Mouse (Mus musculus): ENCODE results near the gene Washc1. TPM values are rescaled to one million over a fixed set of nuclear protein-coding genes. Genes with fewer than 3 reads are reported as not detected.
A peak's percentile ranks its signal among the peaks of the same experiment; 100 is the strongest.

Washc1 gene
- polyA plus RNA-seq, 1 experiment from 2014 or later, result 28.4 TPM

DNA sequence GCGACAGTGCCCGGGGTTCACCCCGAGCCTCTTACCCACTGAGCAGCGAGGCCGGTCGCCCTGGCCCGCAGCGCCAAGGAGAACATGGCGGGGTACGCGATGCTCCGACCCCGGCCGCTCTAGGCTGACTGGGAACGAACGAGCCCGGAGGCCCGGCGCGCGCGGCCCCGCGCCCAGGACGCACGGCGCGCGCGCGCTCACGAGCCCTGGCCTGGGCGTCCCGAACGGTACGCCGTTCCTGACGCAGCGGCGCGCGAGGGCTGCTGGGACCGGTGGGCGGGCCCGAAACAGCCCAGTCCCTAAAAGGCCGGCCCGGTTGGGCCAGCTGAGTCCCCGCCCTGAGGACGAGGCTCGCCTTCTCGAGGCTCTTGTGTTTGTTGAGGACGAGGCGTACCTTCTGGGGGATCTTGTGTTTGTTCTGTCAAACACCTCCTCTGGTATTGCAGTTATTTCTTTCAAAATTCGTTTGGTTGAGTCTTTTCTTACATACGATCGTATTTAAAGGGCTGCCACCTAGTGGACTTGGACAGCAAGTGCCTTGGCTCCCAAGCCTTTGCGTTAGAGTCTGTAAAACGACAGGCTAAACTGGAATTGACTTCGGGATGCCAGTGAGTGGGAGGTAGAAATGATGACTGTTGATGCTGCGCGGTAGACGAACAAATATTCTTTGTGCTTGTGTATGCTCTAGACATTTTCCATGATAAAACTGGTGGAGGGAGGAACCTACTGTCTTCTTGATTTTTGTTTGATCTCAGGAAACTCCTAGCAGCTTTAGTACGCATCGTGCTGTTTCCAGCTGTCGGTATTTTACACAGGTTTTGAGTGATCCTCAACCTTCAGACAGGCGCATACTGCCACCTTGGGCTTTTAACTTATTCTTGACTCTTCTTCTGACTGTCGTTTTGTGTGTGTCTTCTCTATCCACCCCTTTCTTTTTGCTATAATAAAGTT, 9.7 kb upstream of the Washc1 start, which contains the start of gene Ndufv2:
TSS of gene Ndufv2 (minus strand) at position 180 of the 951 bp plus-strand sequence.
- Histone ChIP-seq H3K9me3 (ENCODE audit: control insufficient read depth, low read length) (no peaks in the 10 kb centered on the region), H3K4me1 (ENCODE audit: control insufficient read depth in 2 of 2, insufficient read depth in 2 of 2, low read length in 2 of 2) (peaks cover 0 to 12% of the 10 kb centered on the region in 2 experiments; a peak in 3 of 4 replicates), H3K4me3 (ENCODE audit: control insufficient read depth in 1 of 2, insufficient read depth in 1 of 2, low read depth in 1 of 2, low read length in 2 of 2) (peak within 1 kb of the TSS; percentile 69 to 74), H3K4me2 (ENCODE audit: low read length) (peak within 1 kb of the TSS; percentile 80), H3K36me3 (ENCODE audit: control insufficient read depth, insufficient read depth, low read length) (0 out of 2 replicates have a peak, but pooled peaks cover 3% of the 10 kb centered on the region), H3K9ac (ENCODE audit: low read length) (peak within 1 kb of the TSS; percentile 92), H3K27ac (replicated peaks in 1 of 2; ENCODE audit: control insufficient read depth in 1 of 2, insufficient read depth in 1 of 2, low read depth in 2 of 2, low read length in 2 of 2) (peak within 1 kb of the TSS; percentile 91 to 92), H3K27me3 (ENCODE audit: control insufficient read depth, insufficient read depth, low read length) (no peaks in the 10 kb centered on the region)
- under 1% methylated on average over 66 of the region's 67 CpGs for WGBS
- ATAC-seq (ENCODE audit: insufficient number of reproducible peaks, insufficient read depth, low FRiP score, low read depth), result peak; percentile 100

DNA sequence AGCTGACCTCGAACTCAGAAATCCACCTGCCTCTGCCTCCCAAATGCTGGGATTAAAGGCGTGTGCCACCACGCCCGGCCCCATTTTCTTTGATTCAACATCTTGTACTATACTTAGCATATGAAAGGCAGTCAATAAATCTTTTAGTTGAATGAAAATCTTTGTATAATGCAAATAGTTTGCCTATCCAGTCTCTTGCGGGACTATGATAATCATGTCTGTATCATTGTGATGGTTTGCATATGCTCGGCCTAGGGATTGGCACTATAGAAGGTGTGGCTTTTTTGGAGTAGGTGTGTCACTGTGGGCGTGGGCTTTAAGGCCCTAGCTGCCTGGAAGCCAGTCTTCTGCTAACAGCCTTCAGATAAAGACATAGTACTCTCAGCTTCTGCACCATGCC, 7.3 kb upstream of the Washc1 start:
- ATAC-seq (ENCODE audit: insufficient number of reproducible peaks, insufficient read depth, low FRiP score, low read depth), result no peak
- Histone ChIP-seq H3K27ac (replicated peaks in 1 of 2; ENCODE audit: control insufficient read depth in 1 of 2, insufficient read depth in 1 of 2, low read depth in 2 of 2, low read length in 2 of 2) (no peak overlapping the region), H3K4me3 (ENCODE audit: control insufficient read depth in 1 of 2, insufficient read depth in 1 of 2, low read depth in 1 of 2, low read length in 2 of 2) (no peak overlapping the region), H3K9me3 (ENCODE audit: control insufficient read depth, low read length) (no peaks in the 10 kb centered on the region), H3K9ac (ENCODE audit: low read length) (no peak overlapping the region), H3K4me2 (ENCODE audit: low read length) (no peak overlapping the region), H3K4me1 (ENCODE audit: control insufficient read depth in 2 of 2, insufficient read depth in 2 of 2, low read length in 2 of 2) (peaks cover 0 to 12% of the 10 kb centered on the region in 2 experiments; a peak in 3 of 4 replicates), H3K36me3 (ENCODE audit: control insufficient read depth, insufficient read depth, low read length) (no peaks in the 10 kb centered on the region), H3K27me3 (ENCODE audit: control insufficient read depth, insufficient read depth, low read length) (no peaks in the 10 kb centered on the region)
- WGBS, result 82% methylated on average over 7 of the region's 7 CpGs

DNA sequence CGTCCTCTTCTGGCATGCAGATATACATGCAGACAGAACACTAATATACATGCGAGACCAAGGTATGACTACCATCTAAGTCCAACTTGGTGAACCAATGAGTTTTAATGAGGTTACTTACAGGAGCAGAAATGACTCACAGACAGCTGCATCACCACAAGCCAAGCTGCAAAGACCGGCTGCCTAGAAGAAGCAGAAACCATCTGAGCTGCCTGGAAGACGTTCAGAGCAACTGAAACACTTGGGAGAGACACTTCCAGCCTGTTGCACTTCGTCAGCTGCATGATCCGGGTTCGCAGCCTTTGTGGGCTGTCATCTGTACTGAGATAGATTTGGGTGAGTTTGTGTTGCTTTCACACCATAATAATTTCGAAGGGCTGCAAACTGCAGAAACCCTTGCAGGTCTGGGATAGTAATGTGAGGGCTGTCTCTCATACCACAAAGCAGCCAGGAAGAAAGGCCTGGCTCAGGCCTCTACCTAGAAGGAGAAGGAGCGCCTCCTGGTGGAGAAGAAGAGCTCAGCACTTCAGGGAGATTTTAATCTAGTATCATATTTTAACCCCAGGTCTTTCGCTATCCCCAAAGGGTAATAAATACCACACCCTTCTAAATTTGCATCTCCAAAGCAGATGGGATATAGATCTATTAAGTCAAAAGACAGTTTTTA, 4.6 kb upstream of the Washc1 start:
- H3K4me2 ChIP-seq (ENCODE audit: low read length), result no peak overlapping the region
- no peaks in the 10 kb centered on the region for H3K27me3 ChIP-seq (ENCODE audit: control insufficient read depth, insufficient read depth, low read length)
- no peaks in the 10 kb centered on the region for H3K9me3 ChIP-seq (ENCODE audit: control insufficient read depth, low read length)
- no peak overlapping the region for H3K4me3 ChIP-seq (ENCODE audit: control insufficient read depth in 1 of 2, insufficient read depth in 1 of 2, low read depth in 1 of 2, low read length in 2 of 2)
- H3K4me1 ChIP-seq (ENCODE audit: control insufficient read depth in 2 of 2, insufficient read depth in 2 of 2, low read length in 2 of 2), result peaks cover 3 to 5% of the 10 kb centered on the region in 2 experiments
- 51% methylated on average over 10 of the region's 10 CpGs for WGBS
- no peak for ATAC-seq (ENCODE audit: insufficient number of reproducible peaks, insufficient read depth, low FRiP score, low read depth)
- H3K36me3 ChIP-seq (ENCODE audit: control insufficient read depth, insufficient read depth, low read length), result no peaks in the 10 kb centered on the region
- no peak overlapping the region for H3K9ac ChIP-seq (ENCODE audit: low read length)
- H3K27ac ChIP-seq (replicated peaks in 1 of 2; ENCODE audit: control insufficient read depth in 1 of 2, insufficient read depth in 1 of 2, low read depth in 2 of 2, low read length in 2 of 2), result no peak overlapping the region

DNA sequence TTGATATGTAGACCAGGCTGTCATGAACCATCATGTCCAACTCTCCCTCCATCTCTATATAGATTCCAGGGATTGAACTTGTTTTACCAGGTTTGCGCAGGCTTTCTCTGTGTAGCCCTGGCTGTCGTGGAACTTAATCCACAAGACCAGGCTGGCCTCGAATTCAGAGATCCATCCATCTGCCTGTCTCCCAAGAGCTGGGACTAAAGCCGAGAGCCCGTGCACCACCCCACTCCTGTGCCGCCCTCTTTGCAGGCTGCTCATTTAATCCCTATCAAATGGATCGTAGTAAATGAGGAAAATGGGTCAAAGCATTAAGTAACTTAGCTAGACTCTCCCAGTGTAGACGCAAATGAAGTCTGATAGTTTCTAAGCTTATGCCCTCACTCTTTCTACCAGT, 3.9 kb upstream of the Washc1 start:
- no peak for ATAC-seq (ENCODE audit: insufficient number of reproducible peaks, insufficient read depth, low FRiP score, low read depth)
- Histone ChIP-seq H3K27ac (replicated peaks in 1 of 2; ENCODE audit: control insufficient read depth in 1 of 2, insufficient read depth in 1 of 2, low read depth in 2 of 2, low read length in 2 of 2) (no peak overlapping the region), H3K4me2 (ENCODE audit: low read length) (no peak overlapping the region), H3K4me3 (ENCODE audit: control insufficient read depth in 1 of 2, insufficient read depth in 1 of 2, low read depth in 1 of 2, low read length in 2 of 2) (no peak overlapping the region), H3K27me3 (ENCODE audit: control insufficient read depth, insufficient read depth, low read length) (no peaks in the 10 kb centered on the region), H3K4me1 (ENCODE audit: control insufficient read depth in 2 of 2, insufficient read depth in 2 of 2, low read length in 2 of 2) (peaks cover 6 to 10% of the 10 kb centered on the region in 2 experiments), H3K9me3 (ENCODE audit: control insufficient read depth, low read length) (no peaks in the 10 kb centered on the region), H3K9ac (ENCODE audit: low read length) (no peak overlapping the region), H3K36me3 (ENCODE audit: control insufficient read depth, insufficient read depth, low read length) (no peaks in the 10 kb centered on the region)
- 69% methylated on average over 8 of the region's 8 CpGs for WGBS

DNA sequence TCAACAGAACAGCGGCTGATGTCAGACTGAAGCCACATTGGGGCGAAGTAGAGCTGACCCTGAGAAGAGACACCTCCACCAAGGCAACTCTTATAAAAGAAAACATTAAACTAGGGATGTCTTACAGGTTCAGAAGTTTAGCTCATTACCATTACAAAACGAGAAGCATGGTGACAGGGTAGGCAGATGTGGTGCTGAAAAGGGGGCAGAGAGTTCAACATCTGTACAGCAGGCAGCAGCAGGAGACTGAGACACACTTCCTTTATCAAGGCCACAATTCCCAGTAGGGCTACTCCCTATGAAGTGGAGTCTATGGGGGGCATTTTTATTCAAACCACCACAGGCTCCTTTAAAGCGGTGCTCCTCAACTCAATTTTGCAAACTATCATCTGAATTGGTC, 3.1 kb upstream of the Washc1 start:
- no peak overlapping the region for H3K27ac ChIP-seq (replicated peaks in 1 of 2; ENCODE audit: control insufficient read depth in 1 of 2, insufficient read depth in 1 of 2, low read depth in 2 of 2, low read length in 2 of 2)
- H3K27me3 ChIP-seq (ENCODE audit: control insufficient read depth, insufficient read depth, low read length), result no peaks in the 10 kb centered on the region
- peaks cover 7 to 13% of the 10 kb centered on the region in 2 experiments for H3K4me1 ChIP-seq (ENCODE audit: control insufficient read depth in 2 of 2, insufficient read depth in 2 of 2, low read length in 2 of 2)
- no peaks in the 10 kb centered on the region for H3K9me3 ChIP-seq (ENCODE audit: control insufficient read depth, low read length)
- no peak overlapping the region for H3K9ac ChIP-seq (ENCODE audit: low read length)
- no peak overlapping the region for H3K4me2 ChIP-seq (ENCODE audit: low read length)
- no peaks in the 10 kb centered on the region for H3K36me3 ChIP-seq (ENCODE audit: control insufficient read depth, insufficient read depth, low read length)
- 78% methylated on average over 4 of the region's 4 CpGs for WGBS
- ATAC-seq (ENCODE audit: insufficient number of reproducible peaks, insufficient read depth, low FRiP score, low read depth), result no peak
- no peak overlapping the region for H3K4me3 ChIP-seq (ENCODE audit: control insufficient read depth in 1 of 2, insufficient read depth in 1 of 2, low read depth in 1 of 2, low read length in 2 of 2)

DNA sequence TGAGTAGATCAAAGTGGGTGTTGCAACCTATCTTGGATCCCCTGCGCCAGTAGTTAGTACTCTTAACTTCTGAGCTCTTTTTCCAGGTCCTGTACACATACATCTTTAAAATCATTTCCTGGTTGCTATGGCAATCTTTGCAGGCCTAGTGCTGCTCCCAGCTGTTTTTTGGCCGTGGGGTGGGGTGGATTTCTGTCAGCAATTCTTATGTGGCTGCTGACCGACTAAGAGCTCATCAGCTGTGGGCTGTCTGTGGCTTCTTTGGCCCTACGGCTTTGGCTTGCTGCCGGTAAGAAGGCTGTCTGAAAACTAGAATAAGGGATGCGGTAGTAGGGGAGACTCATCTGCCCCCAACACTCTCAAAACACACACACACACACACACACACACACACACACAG, 599 bp upstream of the Washc1 start:
- peak overlapping the region; percentile 84 for H3K9ac ChIP-seq (ENCODE audit: low read length)
- ATAC-seq (ENCODE audit: insufficient number of reproducible peaks, insufficient read depth, low FRiP score, low read depth), result no peak
- peak overlapping the region; percentile 2 to 83; a peak in 2 of 4 replicates for H3K4me3 ChIP-seq (ENCODE audit: control insufficient read depth in 1 of 2, insufficient read depth in 1 of 2, low read depth in 1 of 2, low read length in 2 of 2)
- WGBS, result 43% methylated on average over 6 of the region's 6 CpGs
- no peak overlapping the region; a peak in 1 of 4 replicates for H3K27ac ChIP-seq (replicated peaks in 1 of 2; ENCODE audit: control insufficient read depth in 1 of 2, insufficient read depth in 1 of 2, low read depth in 2 of 2, low read length in 2 of 2)
- no peaks in the 10 kb centered on the region for H3K9me3 ChIP-seq (ENCODE audit: control insufficient read depth, low read length)
- H3K27me3 ChIP-seq (ENCODE audit: control insufficient read depth, insufficient read depth, low read length), result no peaks in the 10 kb centered on the region
- H3K36me3 ChIP-seq (ENCODE audit: control insufficient read depth, insufficient read depth, low read length), result peaks cover 25% of the 10 kb centered on the region
- peaks cover 7 to 13% of the 10 kb centered on the region in 2 experiments for H3K4me1 ChIP-seq (ENCODE audit: control insufficient read depth in 2 of 2, insufficient read depth in 2 of 2, low read length in 2 of 2)
- H3K4me2 ChIP-seq (ENCODE audit: low read length), result peak overlapping the region; percentile 82

DNA sequence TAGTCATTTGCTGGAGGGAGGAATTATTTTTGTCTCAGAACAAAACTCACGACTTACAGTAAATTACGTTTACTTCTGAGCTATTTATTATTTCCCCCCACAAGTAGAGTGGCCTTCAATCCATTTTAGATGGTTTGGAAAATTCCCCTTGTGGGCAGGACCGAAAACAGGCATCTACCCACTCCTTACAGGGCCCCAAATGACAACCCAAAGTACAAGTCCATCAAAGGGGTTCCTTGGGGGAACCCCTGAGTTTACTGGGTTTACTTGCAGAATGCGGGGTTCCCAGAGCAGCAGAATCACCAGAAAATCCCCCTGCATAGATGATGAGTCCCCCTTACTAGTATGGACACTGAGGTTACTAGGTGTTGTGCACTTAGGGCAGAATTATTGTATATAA, 821 bp downstream of the Washc1 start:
- Histone ChIP-seq H3K36me3 (ENCODE audit: control insufficient read depth, insufficient read depth, low read length) (peaks cover 39% of the 10 kb centered on the region), H3K27me3 (ENCODE audit: control insufficient read depth, insufficient read depth, low read length) (no peaks in the 10 kb centered on the region), H3K9ac (ENCODE audit: low read length) (peak overlapping the region; percentile 84), H3K27ac (replicated peaks in 1 of 2; ENCODE audit: control insufficient read depth in 1 of 2, insufficient read depth in 1 of 2, low read depth in 2 of 2, low read length in 2 of 2) (no peak overlapping the region), H3K9me3 (ENCODE audit: control insufficient read depth, low read length) (no peaks in the 10 kb centered on the region), H3K4me2 (ENCODE audit: low read length) (peak overlapping the region; percentile 82), H3K4me1 (ENCODE audit: control insufficient read depth in 2 of 2, insufficient read depth in 2 of 2, low read length in 2 of 2) (peaks cover 7 to 13% of the 10 kb centered on the region in 2 experiments), H3K4me3 (ENCODE audit: control insufficient read depth in 1 of 2, insufficient read depth in 1 of 2, low read depth in 1 of 2, low read length in 2 of 2) (peak overlapping the region; percentile 83 to 85; a peak in 3 of 4 replicates)
- WGBS, result 36% methylated on average over 4 of the region's 4 CpGs
- ATAC-seq (ENCODE audit: insufficient number of reproducible peaks, insufficient read depth, low FRiP score, low read depth), result no peak
